Mouse (Mus musculus): ENCODE results near the gene Cdk1. TPM values are rescaled to one million over a fixed set of nuclear protein-coding genes. Genes with fewer than 3 reads are reported as not detected.

Gene Cdk1
- polyA plus RNA-seq, 1 experiment from 2014 or later = 634 TPM

DNA sequence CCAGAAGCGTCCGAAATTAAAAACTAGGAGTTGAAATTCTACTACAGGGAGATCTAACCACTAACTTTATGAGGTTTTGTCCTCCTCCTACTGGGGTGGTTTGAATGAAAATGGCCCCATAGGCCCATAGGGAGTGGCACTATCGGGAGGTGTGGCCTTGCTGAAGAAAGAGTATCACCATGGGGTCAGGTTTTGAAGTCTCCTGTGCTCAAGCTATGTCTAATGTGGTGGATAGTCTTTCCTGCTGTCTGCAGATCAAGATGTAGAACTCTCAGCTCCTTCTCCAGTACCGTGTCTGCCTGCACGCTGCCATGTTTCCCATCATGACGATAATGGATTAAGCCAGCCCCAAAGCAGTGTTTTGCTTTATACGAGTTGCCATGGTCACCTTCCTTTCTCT lies 27.9 kb downstream of the Cdk1 start:
- no peak overlapping the region for H3K27ac ChIP-seq
- 79% methylated on average over 7 of the region's 7 CpGs for whole genome bisulfite sequencing
- H3K9me3 ChIP-seq = no peaks in the 10 kb centered on the region
- no peak overlapping the region for H3K4me3 ChIP-seq
- H3K27me3 ChIP-seq = no peaks in the 10 kb centered on the region
- 0 out of 2 replicates have a peak, but pooled peaks cover 15% of the 10 kb centered on the region for H3K4me1 ChIP-seq
- no peak overlapping the region for H3K4me2 ChIP-seq
- H3K9ac ChIP-seq = no peak overlapping the region
- no peak for ATAC-seq (ENCODE audit: borderline replicate concordance, extremely low read depth, low FRiP score, low TSS enrichment)
- no peaks in the 10 kb centered on the region for H3K36me3 ChIP-seq

DNA sequence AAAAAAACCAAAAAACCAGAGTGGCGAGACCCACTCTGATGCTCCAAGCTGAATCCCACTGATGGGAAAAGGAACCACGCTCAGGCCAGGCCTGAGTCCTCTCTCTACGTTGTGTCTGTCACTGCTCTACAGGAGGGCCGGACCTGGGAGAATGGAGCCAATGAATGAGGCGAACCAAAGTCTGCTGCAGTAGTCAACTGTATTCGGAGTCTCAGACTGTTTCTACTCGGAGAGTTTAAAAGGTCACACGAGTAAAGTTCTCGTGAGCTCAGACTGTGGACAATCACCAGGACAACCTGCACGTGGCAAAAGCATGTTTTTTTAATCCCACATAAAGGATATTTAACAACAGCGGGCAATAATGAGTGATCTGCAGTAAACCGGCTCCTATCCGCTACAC lies 28.8 kb downstream of the Cdk1 start:
- Histone ChIP-seq H3K27ac (no peak overlapping the region), H3K36me3 (no peaks in the 10 kb centered on the region), H3K4me1 (0 out of 2 replicates have a peak, but pooled peaks cover 15% of the 10 kb centered on the region), H3K9me3 (no peaks in the 10 kb centered on the region), H3K27me3 (no peaks in the 10 kb centered on the region), H3K9ac (no peak overlapping the region), H3K4me3 (no peak overlapping the region), H3K4me2 (no peak overlapping the region)
- no peak for ATAC-seq (ENCODE audit: borderline replicate concordance, extremely low read depth, low FRiP score, low TSS enrichment)
- WGBS = 77% methylated on average over 13 of the region's 13 CpGs

DNA sequence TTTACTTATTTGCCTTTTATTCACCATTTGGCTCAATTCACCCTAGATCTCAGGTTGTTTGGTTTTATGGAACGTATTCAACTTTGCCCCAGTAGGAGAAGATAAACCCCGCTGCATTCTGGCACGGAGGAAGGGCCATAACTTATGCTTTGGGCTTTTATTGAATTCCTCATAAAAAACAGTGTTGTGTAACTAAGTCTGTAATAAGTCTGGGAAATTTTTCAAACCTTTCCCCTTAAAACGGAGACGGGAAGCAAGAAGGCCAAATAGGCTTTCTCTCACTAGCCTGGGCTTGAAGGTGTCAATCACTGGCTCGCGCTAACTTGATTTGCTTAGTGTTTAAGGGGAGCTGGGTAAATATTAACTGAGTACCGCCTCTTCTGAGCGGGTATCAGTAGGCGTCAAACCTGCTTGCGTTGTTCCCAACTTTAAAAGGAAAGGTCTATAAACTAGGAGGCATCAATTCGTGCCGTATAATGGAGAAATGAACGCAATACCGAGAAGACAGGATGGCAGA lies 31.2 kb downstream of the Cdk1 start:
- peak overlapping the region; percentile 54 for H3K4me2 ChIP-seq
- no peaks in the 10 kb centered on the region for H3K27me3 ChIP-seq
- 25% methylated on average over 15 of the region's 15 CpGs for WGBS
- H3K9me3 ChIP-seq = no peaks in the 10 kb centered on the region
- H3K27ac ChIP-seq = peak overlapping the region; percentile 48; the same call in 1 of the 2 replicates
- no peaks in the 10 kb centered on the region for H3K36me3 ChIP-seq
- ATAC-seq (ENCODE audit: borderline replicate concordance, extremely low read depth, low FRiP score, low TSS enrichment) = no peak
- peak overlapping the region; percentile 27 for H3K4me3 ChIP-seq
- 0 out of 2 replicates have a peak, but pooled peaks cover 15% of the 10 kb centered on the region for H3K4me1 ChIP-seq
- peak overlapping the region; percentile 21; the same call in 1 of the 2 replicates for H3K9ac ChIP-seq

DNA sequence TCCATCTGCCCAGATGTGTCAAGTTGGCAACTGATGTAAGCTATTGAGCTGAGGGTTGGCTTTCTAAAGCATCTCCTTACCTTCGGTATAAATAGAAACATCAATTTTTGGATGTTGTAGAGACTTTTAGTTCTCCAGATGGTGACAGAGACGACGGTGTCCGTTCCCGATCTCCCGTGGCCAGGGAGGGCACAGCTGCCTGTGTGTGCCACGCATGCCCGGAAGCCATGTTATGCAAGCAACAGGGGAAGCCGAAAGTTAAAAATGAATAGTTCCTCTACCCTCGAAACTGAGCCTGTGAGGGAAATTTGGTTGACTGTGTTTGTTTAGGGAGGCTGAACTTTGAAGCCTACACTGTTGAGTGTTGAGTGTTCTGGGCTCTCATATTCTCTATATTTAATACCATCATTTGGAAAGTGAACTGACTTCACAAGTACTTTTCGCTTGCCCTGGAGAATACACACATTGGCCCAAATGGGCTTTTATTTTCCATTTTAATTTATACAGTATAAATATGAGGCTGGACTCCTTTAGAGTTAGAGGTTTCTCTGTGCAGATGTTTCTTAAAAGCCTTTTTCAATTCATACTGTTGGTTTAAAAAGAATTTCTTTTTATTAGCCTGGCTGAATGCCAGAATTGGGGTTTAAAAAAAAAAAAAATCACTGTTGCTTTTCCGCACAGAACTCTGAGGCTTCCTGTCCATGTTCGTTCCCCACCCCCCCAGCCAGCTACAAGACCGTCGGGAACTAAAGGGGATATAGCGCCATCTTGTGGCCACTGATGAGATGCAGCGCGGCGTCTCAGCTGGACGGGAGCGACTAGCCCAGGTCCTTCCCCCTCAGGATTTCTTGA lies 31.8 kb downstream of the Cdk1 start:
- peak overlapping the region; percentile 48; the same call in 1 of the 2 replicates for H3K27ac ChIP-seq
- WGBS = 37% methylated on average over 21 of the region's 21 CpGs

DNA sequence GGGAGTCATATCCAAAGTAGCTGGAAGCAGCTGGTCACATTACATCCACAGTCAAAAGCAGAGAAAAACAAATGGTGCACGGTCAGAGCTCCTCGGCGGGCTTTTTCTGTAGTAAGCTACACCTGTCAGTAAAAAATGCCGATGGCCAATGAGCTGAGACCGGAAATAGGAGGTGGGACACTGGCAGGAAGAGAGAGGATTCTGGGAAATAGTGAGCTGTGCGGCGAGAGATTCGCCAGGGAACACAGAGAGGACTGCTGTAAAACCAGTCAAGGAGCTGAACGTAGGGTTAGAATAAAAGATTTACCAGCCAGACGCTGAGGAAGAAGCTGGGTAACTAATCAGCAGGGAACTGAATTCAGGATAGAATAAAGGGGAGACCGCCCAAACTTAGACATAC lies 34.2 kb downstream of the Cdk1 start:
- WGBS = 83% methylated on average over 11 of the region's 11 CpGs
- H3K27ac ChIP-seq = no peak overlapping the region
- 0 out of 2 replicates have a peak, but pooled peaks cover 15% of the 10 kb centered on the region for H3K4me1 ChIP-seq
- ATAC-seq (ENCODE audit: borderline replicate concordance, extremely low read depth, low FRiP score, low TSS enrichment) = no peak
- H3K4me3 ChIP-seq = no peak overlapping the region
- H3K4me2 ChIP-seq = no peak overlapping the region
- H3K36me3 ChIP-seq = no peaks in the 10 kb centered on the region
- no peak overlapping the region for H3K9ac ChIP-seq
- H3K27me3 ChIP-seq = no peaks in the 10 kb centered on the region
- H3K9me3 ChIP-seq = no peaks in the 10 kb centered on the region

More for the DNA sequence above, 31.8 kb downstream of the Cdk1 start:
- no peaks in the 10 kb centered on the region for H3K27me3 ChIP-seq
- H3K4me3 ChIP-seq = peak overlapping the region; percentile 27
- peak; percentile 83; the same call in 1 of the 2 replicates for ATAC-seq (ENCODE audit: borderline replicate concordance, extremely low read depth, low FRiP score, low TSS enrichment)
- H3K9me3 ChIP-seq = no peaks in the 10 kb centered on the region
- H3K9ac ChIP-seq = no peak overlapping the region
- H3K4me2 ChIP-seq = peak overlapping the region; percentile 54
- 0 out of 2 replicates have a peak, but pooled peaks cover 15% of the 10 kb centered on the region for H3K4me1 ChIP-seq
- no peaks in the 10 kb centered on the region for H3K36me3 ChIP-seq

DNA sequence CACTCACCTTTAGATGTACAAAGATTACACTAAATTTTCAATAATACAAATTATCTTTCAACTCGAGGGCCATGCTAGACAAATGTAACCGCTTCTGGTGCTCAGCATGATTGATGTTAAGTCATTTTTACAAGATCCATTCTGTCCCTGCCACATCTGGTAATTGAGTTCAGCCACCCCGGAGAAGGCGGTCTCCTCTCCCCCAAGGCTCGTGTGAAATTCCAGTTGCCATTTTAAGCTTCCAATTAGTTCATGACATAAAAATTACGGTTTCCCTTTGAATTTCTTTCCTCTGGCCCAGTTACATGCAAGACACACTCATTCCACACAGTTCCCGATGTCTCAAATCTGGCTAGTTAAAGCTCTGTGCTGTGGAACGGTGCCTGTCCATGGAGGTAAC lies 38.8 kb downstream of the Cdk1 start:
- Histone ChIP-seq H3K9me3 (no peaks in the 10 kb centered on the region), H3K9ac (no peak overlapping the region), H3K4me2 (no peak overlapping the region), H3K27me3 (no peaks in the 10 kb centered on the region), H3K4me1 (no peaks in the 10 kb centered on the region), H3K36me3 (no peaks in the 10 kb centered on the region), H3K27ac (no peak overlapping the region), H3K4me3 (no peak overlapping the region)
- ATAC-seq (ENCODE audit: borderline replicate concordance, extremely low read depth, low FRiP score, low TSS enrichment) = no peak
- 60% methylated on average over 8 of the region's 8 CpGs for WGBS

DNA sequence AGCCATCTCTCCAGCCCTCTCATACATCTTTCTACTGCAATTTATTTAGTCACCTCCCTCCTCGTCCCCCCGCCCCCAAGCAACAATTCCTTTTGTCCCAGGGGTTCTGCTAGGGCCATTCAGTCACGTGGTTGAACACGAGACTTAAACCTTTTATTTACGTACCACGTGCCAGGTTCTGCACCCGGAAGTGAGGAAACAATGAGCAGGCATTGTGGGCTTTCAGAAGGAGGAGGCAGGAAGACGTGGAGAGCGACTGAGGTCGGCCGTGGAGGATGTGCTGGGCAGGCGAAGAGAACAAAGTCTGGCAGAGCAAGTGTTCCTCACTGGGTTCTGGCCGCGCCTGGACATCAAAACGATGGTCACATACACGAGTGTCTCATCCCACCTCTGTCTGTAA lies 40.9 kb downstream of the Cdk1 start:
- Histone ChIP-seq H3K9me3 (no peaks in the 10 kb centered on the region), H3K9ac (no peak overlapping the region), H3K4me1 (0 out of 2 replicates have a peak, but pooled peaks cover 6% of the 10 kb centered on the region), H3K4me2 (no peak overlapping the region), H3K27me3 (no peaks in the 10 kb centered on the region), H3K27ac (no peak overlapping the region), H3K4me3 (no peak overlapping the region), H3K36me3 (no peaks in the 10 kb centered on the region)
- ATAC-seq (ENCODE audit: borderline replicate concordance, extremely low read depth, low FRiP score, low TSS enrichment) = no peak
- 74% methylated on average over 16 of the region's 16 CpGs for WGBS

DNA sequence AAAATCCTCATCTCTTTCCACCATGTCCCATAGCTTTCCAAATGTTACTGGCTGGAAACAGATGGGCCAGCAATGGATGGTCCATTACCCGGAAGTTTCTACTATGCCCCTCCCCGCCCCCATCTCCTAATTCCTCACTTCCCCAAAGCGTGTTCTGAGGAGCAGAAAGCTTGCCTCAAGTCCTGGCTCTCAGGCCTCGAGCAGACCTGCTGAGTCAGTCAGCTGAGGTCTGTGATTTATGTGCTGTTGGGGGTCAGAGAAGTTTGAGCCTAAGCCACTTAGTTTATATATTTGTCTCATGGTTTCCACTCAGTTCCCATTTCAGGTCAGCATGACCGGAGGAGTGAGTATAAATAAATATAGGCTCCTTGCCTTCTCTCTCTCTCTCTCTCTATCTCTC lies 43.6 kb downstream of the Cdk1 start:
- no peak for ATAC-seq (ENCODE audit: borderline replicate concordance, extremely low read depth, low FRiP score, low TSS enrichment)
- WGBS = 33% methylated on average over 5 of the region's 5 CpGs

DNA sequence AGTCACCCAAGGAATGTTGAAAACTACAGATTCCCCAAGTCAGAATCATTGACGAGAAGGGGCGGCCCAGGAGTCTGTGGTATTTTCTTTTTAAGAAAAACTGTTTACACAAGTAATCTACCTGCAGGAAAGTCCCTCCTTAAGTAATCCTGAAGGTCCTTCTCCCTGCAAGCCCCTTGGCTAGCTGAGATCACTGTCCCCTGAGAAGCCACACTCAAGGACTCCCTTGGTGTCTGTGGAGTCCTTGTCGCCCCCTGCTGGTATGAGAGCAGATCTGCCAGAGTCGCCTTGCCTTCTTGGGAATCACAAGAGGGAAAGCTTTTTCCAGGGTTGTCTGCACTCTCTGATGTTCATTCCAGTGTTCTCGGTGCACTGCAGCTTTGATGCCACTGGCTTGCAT lies 45.7 kb downstream of the Cdk1 start:
- 33% methylated on average over 5 of the region's 5 CpGs for WGBS
- ATAC-seq (ENCODE audit: borderline replicate concordance, extremely low read depth, low FRiP score, low TSS enrichment) = no peak
- no peaks in the 10 kb centered on the region for H3K9me3 ChIP-seq

More for the DNA sequence above, 43.6 kb downstream of the Cdk1 start:
- Histone ChIP-seq H3K9ac (no peak overlapping the region), H3K4me1 (peaks cover 11% of the 10 kb centered on the region; the same call in 1 of the 2 replicates), H3K36me3 (no peaks in the 10 kb centered on the region), H3K27ac (no peak overlapping the region), H3K4me2 (no peak overlapping the region), H3K27me3 (no peaks in the 10 kb centered on the region), H3K4me3 (no peak overlapping the region), H3K9me3 (no peaks in the 10 kb centered on the region)

DNA sequence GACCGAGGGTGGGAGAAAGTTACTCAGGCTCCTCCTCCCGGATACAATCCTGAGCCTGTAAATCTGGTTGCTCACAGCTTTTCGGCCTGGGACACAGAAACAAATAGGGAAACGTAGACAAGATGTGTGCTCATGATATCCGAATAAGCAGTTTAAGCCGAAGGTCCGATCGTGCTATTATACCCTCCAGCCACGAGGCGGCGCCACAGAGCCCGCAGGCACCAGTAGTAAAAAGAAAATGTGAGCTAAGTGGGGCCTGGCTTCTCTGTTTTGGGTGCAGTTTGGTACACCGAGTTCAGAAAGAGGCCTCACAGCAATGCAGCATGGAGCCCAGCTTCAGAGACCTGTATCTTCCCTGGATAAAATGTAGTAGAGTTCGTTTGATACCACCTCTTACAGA lies 46.5 kb downstream of the Cdk1 start:
- no peaks in the 10 kb centered on the region for H3K27me3 ChIP-seq
- 43% methylated on average over 14 of the region's 14 CpGs for WGBS
- no peak for ATAC-seq (ENCODE audit: borderline replicate concordance, extremely low read depth, low FRiP score, low TSS enrichment)
- H3K36me3 ChIP-seq = no peaks in the 10 kb centered on the region
- H3K9me3 ChIP-seq = no peaks in the 10 kb centered on the region
- H3K4me2 ChIP-seq = no peak overlapping the region
- no peak overlapping the region for H3K9ac ChIP-seq
- peaks cover 11% of the 10 kb centered on the region; the same call in 1 of the 2 replicates for H3K4me1 ChIP-seq
- no peak overlapping the region for H3K4me3 ChIP-seq
- H3K27ac ChIP-seq = no peak overlapping the region

More for the DNA sequence above, 45.7 kb downstream of the Cdk1 start:
- Histone ChIP-seq H3K9ac (no peak overlapping the region), H3K4me1 (peaks cover 11% of the 10 kb centered on the region; the same call in 1 of the 2 replicates), H3K4me2 (no peak overlapping the region), H3K27me3 (no peaks in the 10 kb centered on the region), H3K36me3 (no peaks in the 10 kb centered on the region), H3K4me3 (no peak overlapping the region), H3K27ac (no peak overlapping the region)

DNA sequence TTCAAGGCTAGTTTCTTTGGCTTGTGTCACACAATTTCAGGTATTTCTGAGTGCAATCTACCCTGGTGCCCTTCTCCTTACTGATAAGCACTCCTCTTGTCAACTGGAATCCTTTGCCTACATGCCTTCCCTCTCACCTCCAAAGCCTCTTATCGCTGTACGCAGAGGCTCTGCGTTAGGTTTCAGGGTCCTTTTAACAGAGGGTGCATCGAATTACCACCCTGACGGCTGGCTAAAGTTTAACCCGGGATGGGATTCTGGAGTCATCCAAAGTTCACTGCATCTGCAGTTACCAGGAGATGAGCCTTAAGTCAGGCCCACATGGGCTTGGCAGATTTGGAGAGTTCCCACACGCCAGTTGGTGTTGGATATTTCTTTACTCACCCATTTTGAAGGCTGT lies 47.1 kb downstream of the Cdk1 start:
- H3K9me3 ChIP-seq = no peaks in the 10 kb centered on the region
- H3K4me3 ChIP-seq = no peak overlapping the region
- no peak overlapping the region for H3K4me2 ChIP-seq
- no peak overlapping the region for H3K9ac ChIP-seq
- peaks cover 11% of the 10 kb centered on the region; the same call in 1 of the 2 replicates for H3K4me1 ChIP-seq
- H3K27ac ChIP-seq = no peak overlapping the region
- H3K36me3 ChIP-seq = no peaks in the 10 kb centered on the region
- no peak for ATAC-seq (ENCODE audit: borderline replicate concordance, extremely low read depth, low FRiP score, low TSS enrichment)
- WGBS = 30% methylated on average over 7 of the region's 7 CpGs
- H3K27me3 ChIP-seq = no peaks in the 10 kb centered on the region

DNA sequence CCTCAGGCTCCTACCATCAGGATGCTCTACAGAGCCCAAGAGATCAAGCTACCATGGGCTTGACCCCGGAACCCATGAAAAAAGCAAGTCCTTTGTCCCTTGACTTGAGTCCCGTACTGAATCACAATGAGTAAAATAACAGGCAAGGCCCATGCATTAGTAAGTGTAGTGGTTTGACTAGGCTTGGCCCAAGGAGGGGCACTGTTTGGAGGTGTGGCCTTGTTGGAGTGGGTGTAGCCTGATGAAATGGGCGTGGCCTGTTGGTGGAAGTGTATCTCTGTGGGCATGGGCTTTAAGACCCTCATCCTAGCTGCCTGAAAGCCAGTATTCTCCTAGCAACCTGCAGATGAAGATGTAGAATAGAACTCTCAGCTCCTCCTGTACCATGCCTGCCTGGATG lies 47.9 kb downstream of the Cdk1 start:
- WGBS = 87% methylated on average over 3 of the region's 3 CpGs
- Histone ChIP-seq H3K9ac (no peak overlapping the region), H3K4me3 (no peak overlapping the region), H3K4me1 (peaks cover 11% of the 10 kb centered on the region; the same call in 1 of the 2 replicates), H3K27ac (no peak overlapping the region), H3K36me3 (no peaks in the 10 kb centered on the region), H3K27me3 (no peaks in the 10 kb centered on the region), H3K4me2 (no peak overlapping the region), H3K9me3 (no peaks in the 10 kb centered on the region)
- ATAC-seq (ENCODE audit: borderline replicate concordance, extremely low read depth, low FRiP score, low TSS enrichment) = no peak

Measured in lung, embryonic 15.5 days (tissue).